Mouse (Mus musculus) heart, embryonic 15.5 days (tissue): ENCODE data around the gene Daxx. TPM values are rescaled to one million over a fixed set of nuclear protein-coding genes. Genes with fewer than 3 reads are reported as not detected.
A peak's percentile ranks its signal among the peaks of the same experiment; 100 is the strongest.
"Not testable (repeated sequence)": the region's sequence is repeated elsewhere in the genome, so short reads cannot be mapped to it uniquely, and the experiment has no call there.

Experiments
- ATAC-seq: fragments of 200-750 bp; cut with Nextera tagmentation; replicated peaks from 2 replicates; pipeline ENCODE4 v1.8.0; 2017; ENCODE audit warnings: low read depth, moderate TSS enrichment; ENCODE audit not compliant: insufficient number of reproducible peaks, insufficient read depth, low FRiP score
- H3K27ac ChIP-seq: fragments of 300-500 bp; sonication (generic); 2 replicates; pipeline ENCODE4 v1.5.1; 2015; ENCODE audit warnings: mild to moderate bottlenecking, inconsistent platforms
- H3K27me3 ChIP-seq: fragments of 300-500 bp; sonication (generic); 2 replicates; pipeline ENCODE4 v1.6.1; 2015; ENCODE audit warnings: inconsistent platforms
- H3K36me3 ChIP-seq: fragments of 300-500 bp; sonication (generic); 2 replicates; pipeline ENCODE4 v1.6.1; 2015; ENCODE audit warnings: mild to moderate bottlenecking, inconsistent platforms
- H3K4me1 ChIP-seq: fragments of 300-500 bp; sonication (generic); replicated peaks from 2 replicates; pipeline ENCODE4 v1.6.1; 2015; ENCODE audit warnings: inconsistent platforms
- H3K4me2 ChIP-seq: fragments of 300-500 bp; sonication (generic); 2 replicates; pipeline ENCODE4 v1.6.1; 2015; ENCODE audit warnings: inconsistent platforms, mild to moderate bottlenecking, moderate library complexity
- H3K4me3 ChIP-seq: fragments of 300-500 bp; sonication (generic); 2 replicates; pipeline ENCODE4 v1.5.1; 2015; ENCODE audit warnings: mild to moderate bottlenecking, inconsistent platforms
- H3K9ac ChIP-seq: fragments of 300-500 bp; sonication (generic); 2 replicates; pipeline ENCODE4 v1.6.1; 2015; ENCODE audit warnings: mild to moderate bottlenecking, inconsistent platforms
- H3K9me3 ChIP-seq: fragments of 300-500 bp; sonication (generic); replicated peaks from 2 replicates; pipeline ENCODE4 v1.6.1; 2016; ENCODE audit warnings: inconsistent platforms
- WGBS: fragments of 180-500 bp; shearing (Covaris S2); methylation state at CpG from one replicate; pipeline ENCODE4 v1.1.7; 2015; ENCODE audit warnings: mixed read lengths; 5-methylcytosine and 5-hydroxymethylcytosine counted together
- polyA plus RNA-seq: library from polyadenylated mRNA; unstranded; fragments of >200 nt; fragmentation: Nextera tagmentation; extraction: Ambion mirVana; gene quantifications from 2 replicates; pipeline ENCODE4 v1.2.1, GENCODE M21; 2015

Gene Daxx
- polyA plus RNA-seq, 1 experiment from 2014 or later = 27.1 TPM

- not testable (repeated sequence) for H3K27me3 ChIP-seq, H3K9ac ChIP-seq, ATAC-seq, H3K27ac ChIP-seq, H3K9me3 ChIP-seq, H3K36me3 ChIP-seq, H3K4me3 ChIP-seq, H3K4me2 ChIP-seq
- H3K4me1 ChIP-seq = peaks cover 14% of the 10 kb centered on the region
- 75% methylated on average over 6 of the region's 6 CpGs for WGBS
These were observed 5.1 kb upstream of the Daxx start for GRCm38 (mm10) chr17:33903911-33904651.

GRCm38 (mm10) chr17:33904835-33905234 lies 4.4 kb upstream of the Daxx start, which contains the start of gene Platr17:
Gene Platr17, plus strand, starts transcription at chr17:33905135.
- H3K4me3 ChIP-seq, H3K36me3 ChIP-seq, H3K4me2 ChIP-seq, H3K27me3 ChIP-seq, H3K9ac ChIP-seq, H3K27ac ChIP-seq, H3K9me3 ChIP-seq, ATAC-seq: not testable (repeated sequence)
- WGBS = 37% methylated on average over 2 of the region's 4 CpGs
- peaks cover 14% of the 10 kb centered on the region for H3K4me1 ChIP-seq

GRCm38 (mm10) chr17:33908331-33909076 lies 710 bp upstream of the Daxx start:
- under 1% methylated on average over 44 of the region's 44 CpGs for WGBS
- Histone ChIP-seq H3K4me1 (peaks cover 19% of the 10 kb centered on the region), H3K9me3 (no peaks in the 10 kb centered on the region), H3K9ac (peak overlapping the region; percentile 66), H3K27ac (peak overlapping the region; percentile 85), H3K4me2 (peak overlapping the region; percentile 99), H3K27me3 (no peaks in the 10 kb centered on the region), H3K4me3 (peak overlapping the region; percentile 88), H3K36me3 (peaks cover 23% of the 10 kb centered on the region)
- ATAC-seq = peak; percentile 2; the same call in 1 of the 2 replicates

- Histone ChIP-seq H3K9ac (peak overlapping the region; percentile 91), H3K9me3 (no peaks in the 10 kb centered on the region), H3K27ac (peak overlapping the region; percentile 93), H3K36me3 (peaks cover 36% of the 10 kb centered on the region), H3K4me2 (peak overlapping the region; percentile 99), H3K4me3 (peak overlapping the region; percentile 88), H3K4me1 (peaks cover 25% of the 10 kb centered on the region), H3K27me3 (no peaks in the 10 kb centered on the region)
- WGBS = under 1% methylated on average over 14 of the region's 14 CpGs
- no peak for ATAC-seq
These were observed 646 bp downstream of the Daxx start for GRCm38 (mm10) chr17:33909869-33910250.

GRCm38 (mm10) chr17:33910346-33911051 lies 1.3 kb downstream of the Daxx start:
- no peaks in the 10 kb centered on the region for H3K9me3 ChIP-seq
- 37% methylated on average over 11 of the region's 11 CpGs for WGBS
- H3K27me3 ChIP-seq = no peaks in the 10 kb centered on the region
- peak overlapping the region; percentile 93 for H3K27ac ChIP-seq
- H3K4me3 ChIP-seq = peak overlapping the region; percentile 88
- peaks cover 31% of the 10 kb centered on the region for H3K4me1 ChIP-seq
- no peak for ATAC-seq
- H3K4me2 ChIP-seq = peak overlapping the region; percentile 99
- peak overlapping the region; percentile 91 for H3K9ac ChIP-seq
- peaks cover 39% of the 10 kb centered on the region for H3K36me3 ChIP-seq

- H3K4me2 ChIP-seq = no peak overlapping the region
- H3K9me3 ChIP-seq = no peaks in the 10 kb centered on the region
- no peak for ATAC-seq
These were observed 2.0 kb downstream of the Daxx start for GRCm38 (mm10) chr17:33911052-33911812.

GRCm38 (mm10) chr17:33911813-33912414 lies 2.7 kb downstream of the Daxx start:
- H3K36me3 ChIP-seq = peaks cover 39% of the 10 kb centered on the region
- H3K4me3 ChIP-seq = no peak overlapping the region
- H3K4me2 ChIP-seq = no peak overlapping the region
- no peaks in the 10 kb centered on the region for H3K9me3 ChIP-seq
- no peaks in the 10 kb centered on the region for H3K27me3 ChIP-seq
- peaks cover 36% of the 10 kb centered on the region for H3K4me1 ChIP-seq
- no peak overlapping the region for H3K9ac ChIP-seq
- 88% methylated on average over 28 of the region's 28 CpGs for WGBS
- no peak overlapping the region for H3K27ac ChIP-seq
- ATAC-seq = no peak

More at GRCm38 (mm10) chr17:33911052-33911812, 2.0 kb downstream of the Daxx start:
- Histone ChIP-seq H3K9ac (no peak overlapping the region), H3K4me1 (peaks cover 32% of the 10 kb centered on the region), H3K36me3 (peaks cover 39% of the 10 kb centered on the region), H3K4me3 (no peak overlapping the region), H3K27ac (no peak overlapping the region), H3K27me3 (no peaks in the 10 kb centered on the region)
- WGBS = 89% methylated on average over 31 of the region's 31 CpGs

GRCm38 (mm10) chr17:33913264-33913663 lies 4.0 kb downstream of the Daxx start:
- no peak overlapping the region for H3K9ac ChIP-seq
- H3K4me1 ChIP-seq = peaks cover 36% of the 10 kb centered on the region
- 87% methylated on average over 10 of the region's 10 CpGs for WGBS
- no peak overlapping the region for H3K4me2 ChIP-seq
- ATAC-seq = no peak
- no peaks in the 10 kb centered on the region for H3K27me3 ChIP-seq
- H3K9me3 ChIP-seq = no peaks in the 10 kb centered on the region
- H3K36me3 ChIP-seq = peaks cover 39% of the 10 kb centered on the region
- no peak overlapping the region for H3K27ac ChIP-seq
- no peak overlapping the region for H3K4me3 ChIP-seq

GRCm38 (mm10) chr17:33913905-33914304 lies 4.7 kb downstream of the Daxx start:
- peaks cover 39% of the 10 kb centered on the region for H3K4me1 ChIP-seq
- no peak for ATAC-seq
- H3K36me3 ChIP-seq = peaks cover 39% of the 10 kb centered on the region
- no peak overlapping the region for H3K4me2 ChIP-seq
- no peaks in the 10 kb centered on the region for H3K27me3 ChIP-seq
- WGBS = 95% methylated on average over 8 of the region's 8 CpGs
- no peak overlapping the region for H3K4me3 ChIP-seq
- H3K9me3 ChIP-seq = no peaks in the 10 kb centered on the region
- H3K27ac ChIP-seq = no peak overlapping the region
- H3K9ac ChIP-seq = no peak overlapping the region

GRCm38 (mm10) chr17:33914969-33915391 lies 5.8 kb downstream of the Daxx start:
- Histone ChIP-seq H3K9ac (no peak overlapping the region), H3K36me3 (peaks cover 39% of the 10 kb centered on the region), H3K9me3 (no peaks in the 10 kb centered on the region), H3K4me1 (peaks cover 42% of the 10 kb centered on the region), H3K4me3 (0 out of 2 replicates have a peak overlapping the region, but pooled peaks have one; percentile 66), H3K27ac (peak overlapping the region; percentile 59; the same call in 1 of the 2 replicates), H3K4me2 (peak overlapping the region; percentile 78; the same call in 1 of the 2 replicates), H3K27me3 (no peaks in the 10 kb centered on the region)
- WGBS = 70% methylated on average over 13 of the region's 13 CpGs
- ATAC-seq = no peak
